Mouse (Mus musculus) embryo, embryonic 9.5 days (tissue): ENCODE results near the gene Hspa14.

Experiments used
- DNase-seq: peaks from one replicate; pipeline ENCODE4 v3.0.0-alpha.2; 2017; ENCODE audit errors: extremely low spot score

The Hspa14 gene

DNA sequence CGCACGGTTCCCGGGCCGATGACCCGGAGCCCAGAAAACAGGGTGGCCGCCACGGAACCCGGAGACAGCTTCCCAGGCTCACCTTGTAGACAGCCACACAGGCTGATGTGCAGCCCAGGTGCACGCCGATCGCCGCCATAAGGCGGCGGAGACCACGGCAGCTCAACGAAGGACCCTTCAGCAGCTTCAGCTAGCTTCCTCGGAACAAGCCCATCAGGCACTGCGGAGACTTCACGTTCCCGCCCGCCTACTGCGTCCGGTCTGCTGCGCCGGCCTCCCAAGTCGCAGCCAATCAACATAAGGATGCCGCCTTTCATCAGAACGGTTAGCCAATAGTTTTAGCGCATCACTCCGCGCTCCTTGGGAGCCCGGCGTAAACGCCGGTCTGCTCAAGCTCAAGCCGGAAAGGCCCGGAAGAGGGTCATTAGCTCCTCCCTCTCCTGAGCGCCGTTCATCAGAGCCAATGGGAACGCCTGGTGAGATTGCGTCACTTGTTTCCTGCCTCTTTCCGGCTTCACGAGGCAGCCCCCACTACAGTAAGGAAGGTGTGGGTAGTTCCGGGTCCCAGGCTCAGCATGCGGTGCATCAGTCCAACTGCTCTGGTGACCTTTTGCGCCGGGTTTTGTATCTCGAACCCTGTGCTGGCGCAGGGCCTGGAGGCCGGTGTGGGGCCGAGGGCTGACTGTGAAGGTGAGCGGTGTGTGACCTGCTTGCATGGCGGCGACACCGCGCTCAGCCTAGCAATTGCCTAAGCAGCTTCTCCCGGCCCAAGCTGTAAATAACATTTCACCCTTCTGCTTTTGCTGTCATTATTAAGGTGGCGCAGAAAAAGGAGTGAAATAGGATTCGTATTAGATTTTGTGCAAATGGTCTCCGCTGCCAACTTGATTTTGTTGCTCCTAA lies at the start of gene Hspa14, which contains the start of the genes Gm45902 and Cdnf:
Hspa14 (minus strand) TSS at position 263 of the 903 bp plus-strand sequence.
Gm45902 (minus strand) TSS at position 239 of the 903 bp plus-strand sequence.
Cdnf (plus strand) TSS at position 479 of the 903 bp plus-strand sequence.
- peak; percentile 93 for DNase-seq

- DNase-seq, result peak; percentile 23
These were observed 34.0 kb upstream of the Hspa14 start for GRCm38 (mm10) chr2:3546588-3546987.

GRCm38 (mm10) chr2:3546055-3546454 lies 33.4 kb upstream of the Hspa14 start:
- no peak for DNase-seq

- no peak for DNase-seq
These were observed 28.9 kb upstream of the Hspa14 start for GRCm38 (mm10) chr2:3541307-3542079.

GRCm38 (mm10) chr2:3526288-3526687 lies 13.7 kb upstream of the Hspa14 start:
- no peak for DNase-seq

DNA sequence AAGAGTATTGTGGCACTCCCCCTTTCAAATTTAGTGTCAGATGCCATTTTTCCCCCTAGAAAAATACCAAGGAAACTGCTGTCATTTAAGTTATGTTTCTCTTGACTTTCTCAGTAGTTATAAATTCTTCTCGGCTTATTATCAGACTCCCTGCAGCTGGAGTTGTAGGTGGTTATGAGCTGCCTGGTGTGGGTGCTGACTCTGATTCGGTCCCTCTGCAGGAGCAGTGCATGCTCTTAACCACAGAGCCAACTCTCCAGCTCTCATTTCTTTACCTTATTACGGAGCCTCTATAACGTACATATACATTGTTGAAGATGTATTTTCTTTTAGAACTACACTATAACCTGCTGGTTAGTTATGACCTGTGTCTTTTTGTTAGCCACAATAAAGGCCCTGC lies 9.9 kb upstream of the Hspa14 start:
- DNase-seq, result no peak

DNA sequence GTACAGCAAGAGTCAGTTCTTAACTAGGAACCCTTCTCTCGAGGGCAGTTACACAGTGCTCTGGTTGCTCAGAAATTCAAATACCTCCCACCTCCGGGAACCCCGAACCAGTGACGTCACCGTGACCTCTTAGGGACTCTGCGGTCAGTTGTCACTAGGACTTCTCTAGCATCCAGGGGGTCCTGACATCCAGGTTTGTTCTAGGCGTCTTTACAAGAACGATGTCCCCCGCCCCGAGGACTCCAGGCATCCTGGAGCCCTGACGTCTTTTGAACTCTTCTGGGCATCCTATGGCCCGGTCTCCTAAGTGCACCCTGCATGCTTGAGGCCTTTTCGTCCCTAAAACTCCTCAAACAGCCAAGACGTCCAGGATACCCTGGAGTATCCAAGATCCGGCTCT lies 538 bp downstream of the Hspa14 start:
- peak; percentile 57 for DNase-seq

DNA sequence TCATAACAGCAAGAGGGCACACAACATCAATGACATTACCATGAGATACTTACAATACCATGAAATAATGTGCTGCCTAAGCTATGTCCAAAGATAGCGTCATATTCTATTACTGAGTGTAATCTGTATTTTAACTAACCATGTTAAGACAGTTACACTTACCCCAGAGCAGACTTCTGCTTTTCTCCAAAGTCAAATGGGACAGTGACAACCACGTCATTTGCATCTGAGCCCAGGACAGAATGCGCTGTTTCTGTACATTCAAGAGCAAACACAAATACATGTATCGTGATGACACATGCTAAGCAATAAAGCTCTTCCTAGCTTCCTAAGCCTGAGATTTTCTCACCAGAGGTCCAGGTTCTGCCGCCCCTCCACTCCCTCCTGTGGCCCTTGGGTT lies 11.7 kb downstream of the Hspa14 start:
- no peak for DNase-seq

DNA sequence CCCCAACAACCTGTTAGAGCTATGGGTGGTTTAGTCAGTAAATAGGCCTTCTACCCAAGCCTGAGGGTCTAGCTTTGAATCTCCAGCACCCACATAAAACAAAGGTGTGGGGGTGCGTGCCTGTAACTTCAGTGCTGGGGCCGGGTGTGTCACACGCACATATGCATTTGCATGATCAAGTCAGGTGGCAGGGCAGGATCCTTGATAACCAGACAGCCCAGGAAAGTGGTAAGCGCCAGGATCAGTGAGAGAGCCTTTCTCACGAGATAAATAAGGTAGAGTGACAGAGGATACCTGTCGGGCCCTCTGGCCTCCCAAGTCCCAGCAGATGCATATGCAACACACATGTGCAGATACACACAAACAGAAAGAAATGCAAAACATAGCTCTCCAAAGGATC lies 13.1 kb downstream of the Hspa14 start:
- DNase-seq, result no peak

DNA sequence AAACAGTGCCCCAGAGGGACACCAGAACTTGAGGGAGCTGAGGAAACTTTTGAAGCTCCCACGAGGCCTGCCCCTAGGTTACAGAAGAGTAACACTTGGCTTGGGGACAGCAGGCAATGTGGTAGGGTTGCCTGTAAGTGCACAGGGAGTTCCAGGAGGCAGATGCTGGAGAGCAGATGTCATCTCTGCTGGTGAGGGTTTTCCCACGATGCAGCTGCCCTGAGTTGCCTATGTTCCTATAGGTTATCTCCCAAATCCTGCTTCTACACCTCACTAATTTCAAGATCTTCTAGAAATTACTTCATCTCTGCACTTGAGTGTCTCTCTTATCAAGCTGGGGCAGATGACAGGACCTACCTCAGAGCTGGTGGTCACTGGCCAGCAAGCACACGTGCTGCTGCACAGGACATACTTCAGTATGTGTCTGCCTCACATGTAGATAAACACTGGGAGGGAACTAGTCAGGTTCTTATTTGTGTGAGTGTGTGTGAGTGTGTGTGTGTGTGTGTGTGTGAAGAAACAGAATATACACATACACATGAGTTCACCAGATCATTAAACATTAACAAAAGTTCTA lies 18.7 kb downstream of the Hspa14 start:
- no peak for DNase-seq

DNA sequence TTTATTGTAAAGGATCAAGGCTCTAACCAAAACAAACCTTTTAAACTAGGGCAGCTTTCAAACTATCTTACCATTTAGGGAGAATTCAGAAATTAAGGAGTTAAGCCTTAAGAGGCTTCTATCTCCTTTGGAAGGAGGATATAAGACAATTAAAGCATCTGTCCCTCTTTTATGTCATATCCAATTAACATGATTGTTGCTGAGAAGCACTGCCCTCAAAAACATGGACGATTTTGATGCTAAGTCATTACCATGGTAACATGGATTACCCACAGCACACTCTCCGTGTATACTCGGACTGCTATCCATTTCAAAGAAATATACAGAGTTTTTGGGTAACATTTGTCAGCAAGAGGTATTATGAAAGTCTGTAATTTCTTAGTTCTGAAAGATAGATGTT lies 22.8 kb downstream of the Hspa14 start:
- DNase-seq, result no peak

DNA sequence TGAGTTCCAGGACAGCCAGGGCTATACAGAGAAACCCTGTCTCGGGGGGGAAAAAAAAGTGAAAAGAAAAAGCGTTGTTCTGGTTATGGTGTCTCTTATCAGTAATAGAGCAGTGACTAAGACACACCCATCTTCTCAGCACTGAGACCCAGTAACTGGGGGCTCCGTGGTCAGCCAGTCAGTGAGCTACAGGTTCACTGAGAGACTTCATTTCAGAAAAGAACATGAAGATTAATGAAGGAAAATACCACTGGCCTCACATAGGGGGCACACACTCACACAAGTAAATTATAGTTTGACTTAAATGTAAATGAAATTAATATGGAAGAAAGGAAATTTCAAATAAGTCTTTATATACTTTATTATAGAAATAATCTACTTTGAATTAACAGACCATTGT lies 32.4 kb downstream of the Hspa14 start:
- no peak for DNase-seq

GRCm38 (mm10) chr2:3475746-3476251 lies 36.8 kb downstream of the Hspa14 start:
- no peak for DNase-seq

DNA sequence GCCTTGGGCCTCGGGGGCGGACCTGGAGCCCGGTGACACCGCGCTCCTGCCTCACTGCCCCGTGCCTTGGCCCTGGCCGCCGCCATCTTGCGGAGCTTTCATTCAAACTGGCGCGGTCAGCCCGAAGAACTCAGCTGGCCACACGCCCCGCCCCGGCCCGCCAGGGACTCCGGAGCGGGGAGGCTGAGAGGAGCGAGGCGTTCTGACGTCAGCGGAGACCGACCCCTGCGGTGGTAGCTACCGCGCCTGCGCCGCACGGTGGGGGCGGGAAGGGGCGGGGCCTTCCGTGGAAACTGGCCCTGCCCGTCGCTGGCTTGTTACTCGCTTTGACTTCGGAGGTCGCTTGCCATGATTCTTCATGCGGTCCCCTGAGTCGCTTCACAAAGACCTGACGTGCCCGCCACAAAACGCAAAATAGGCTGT lies 37.7 kb downstream of the Hspa14 start, which contains the start of gene Suv39h2:
Suv39h2 (minus strand) TSS at position 171 of the 423 bp plus-strand sequence.
- DNase-seq, result peak; percentile 99

DNA sequence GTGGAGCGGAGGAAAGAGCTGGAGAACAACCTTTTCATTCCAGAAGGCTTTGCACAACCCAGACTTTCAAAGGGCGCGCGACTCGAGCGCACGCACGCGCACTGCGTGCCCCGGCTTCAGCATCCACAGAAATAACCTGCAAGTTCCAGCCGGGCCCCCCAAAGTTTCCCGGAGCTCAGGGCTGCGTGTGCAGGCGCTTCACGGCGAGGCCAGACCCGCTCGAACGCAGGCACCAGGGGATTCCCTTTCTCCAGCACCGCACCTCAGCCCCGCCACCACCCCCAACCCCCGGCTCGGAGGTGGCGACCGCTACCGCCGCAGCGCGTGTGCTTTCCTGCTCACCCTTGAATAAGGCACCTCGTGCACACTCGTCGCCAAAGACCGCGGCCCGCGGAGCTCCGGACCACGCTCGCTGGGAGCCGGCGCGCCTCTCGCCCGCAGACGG lies 38.2 kb downstream of the Hspa14 start:
- peak; percentile 82 for DNase-seq

- no peak for DNase-seq
These were observed 38.7 kb downstream of the Hspa14 start for GRCm38 (mm10) chr2:3473891-3474290.

GRCm38 (mm10) chr2:3456590-3456989 lies 56.0 kb downstream of the Hspa14 start:
- no peak for DNase-seq

DNA sequence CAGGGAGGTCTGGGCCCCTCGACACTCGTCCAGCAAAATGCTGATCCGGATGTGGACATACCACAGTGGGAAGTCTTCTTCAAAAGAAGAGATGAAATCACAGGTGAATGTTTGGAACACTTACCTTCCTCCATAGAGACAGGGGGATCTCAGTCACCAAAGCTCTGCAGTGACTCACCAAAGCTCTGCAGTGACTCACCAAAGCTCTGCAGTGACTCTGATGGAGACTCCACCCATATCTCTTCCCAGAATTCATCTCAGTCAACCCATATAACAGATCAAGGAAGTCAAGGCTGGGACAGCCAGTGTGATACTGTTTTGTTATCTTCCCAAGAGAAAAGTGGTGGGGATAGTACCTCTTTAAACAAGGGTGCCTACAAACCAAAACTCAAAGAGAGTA lies 59.5 kb downstream of the Hspa14 start:
- DNase-seq, result no peak

DNA sequence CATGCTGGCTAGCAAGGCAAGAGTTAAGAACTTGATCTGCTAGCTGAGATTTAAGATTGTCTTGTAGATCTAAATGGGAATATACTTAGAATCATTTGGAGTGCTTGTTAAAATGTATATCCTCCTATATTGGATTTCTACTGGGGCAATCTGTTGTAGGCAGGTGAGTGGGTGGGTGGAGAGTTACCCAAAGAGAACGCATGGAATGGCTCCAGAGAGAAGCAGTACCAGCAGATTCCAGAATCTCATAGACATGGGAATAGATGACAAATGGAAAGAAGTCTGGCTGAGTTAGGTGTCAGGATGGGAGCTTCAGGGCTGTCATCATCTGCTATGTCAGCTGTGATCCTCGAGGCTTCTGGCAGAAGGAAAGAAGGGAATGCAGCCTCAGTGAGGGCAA lies 63.2 kb downstream of the Hspa14 start:
- no peak for DNase-seq

GRCm38 (mm10) chr2:3445984-3446383 lies 66.6 kb downstream of the Hspa14 start:
- no peak for DNase-seq

- no peak for DNase-seq
These were observed 68.4 kb downstream of the Hspa14 start for GRCm38 (mm10) chr2:3444206-3444605.
